ENCODE assay signal across 7 mouse cellular contexts in the genomic region with DNA sequence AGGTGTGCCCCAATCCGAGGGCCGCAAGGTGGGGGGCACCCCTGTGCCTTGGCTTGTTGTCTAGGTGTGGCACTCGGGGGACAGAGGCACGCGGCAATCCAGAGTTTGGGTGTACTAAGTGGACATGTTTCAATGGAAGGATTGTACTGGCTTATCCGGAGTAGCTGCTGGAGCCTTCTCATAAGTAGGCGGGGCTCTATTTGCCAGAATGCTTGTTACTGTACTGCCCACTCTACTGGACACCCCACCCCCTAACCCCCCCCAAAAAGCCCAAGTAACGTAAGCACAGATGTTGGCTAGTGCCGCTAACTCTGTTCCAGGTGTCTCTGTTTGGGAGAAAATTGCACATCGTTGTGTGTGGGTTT. TPM values are rescaled to one million over a fixed set of nuclear protein-coding genes. Genes with fewer than 3 reads are reported as not detected.
DNase-seq lines count a peak whose midpoint lies in the region; ATAC-seq and TF ChIP-seq lines count a peak whose summit lies in the region.

No protein-coding gene starts in this region.

- peak overlapping the region; percentile 6; the same call in 1 of the 2 replicates for H3K27ac ChIP-seq in CH12.LX (ENCODE audit: insufficient read depth, low read depth)
- peak overlapping the region; percentile 93 for H3K27ac ChIP-seq in limb, embryonic 13.5 days
- peak overlapping the region; percentile 62 for H3K27ac ChIP-seq in midbrain, postnatal 0 days (ENCODE audit: low read depth, low read length)

- H3K9ac ChIP-seq in CH12.LX (ENCODE audit: insufficient read depth, low read depth): peak overlapping the region; percentile 43
- H3K9ac ChIP-seq in limb, embryonic 13.5 days: peak overlapping the region; percentile 85
- peak overlapping the region; percentile 79 for H3K9ac ChIP-seq in midbrain, postnatal 0 days (replicated peaks; ENCODE audit: low read length, poor library complexity, severe bottlenecking)

- dilution Hi-C loops in CH12.LX (cut with MboI; ENCODE audit: extremely low pct_ligation_motif_present, extremely low pct_unique_long_range_greater_than_20kb, low sequenced_read_pairs): no loop called here

- no peaks in the 10 kb centered on the region for H3K27me3 ChIP-seq in CH12.LX (replicated peaks)
- no peaks in the 10 kb centered on the region for H3K27me3 ChIP-seq in limb, embryonic 13.5 days
- no peaks in the 10 kb centered on the region for H3K27me3 ChIP-seq in midbrain, postnatal 0 days (ENCODE audit: insufficient read depth, low read length)

- TF ChIP-seq CTCF in CH12.LX (conservative IDR thresholded peaks at IDR 0.05 in 1 of 2, IDR thresholded peaks at IDR 0.05 in 1 of 2; ENCODE audit: low read depth in 2 of 2, low read length in 2 of 2): no peak
- TF ChIP-seq CTCF in midbrain, postnatal 0 days (IDR thresholded peaks at IDR 0.05): 0 out of 2 replicates have a peak, but pooled peaks have one; percentile 8

- H3K4me1 ChIP-seq in CH12.LX (ENCODE audit: control insufficient read depth in 1 of 2, insufficient read depth in 2 of 2): peaks cover 0 to 25% of the 10 kb centered on the region in 2 experiments; a peak in 2 of 4 replicates
- H3K4me1 ChIP-seq in limb, embryonic 13.5 days: peaks cover 19% of the 10 kb centered on the region
- H3K4me1 ChIP-seq in midbrain, postnatal 0 days (ENCODE audit: insufficient read depth, low read length): peaks cover 3% of the 10 kb centered on the region; the same call in 1 of the 2 replicates

- no peaks in the 10 kb centered on the region for H3K9me3 ChIP-seq in CH12.LX (replicated peaks; ENCODE audit: low read length)
- no peaks in the 10 kb centered on the region for H3K9me3 ChIP-seq in limb, embryonic 13.5 days
- no peaks in the 10 kb centered on the region for H3K9me3 ChIP-seq in midbrain, postnatal 0 days (ENCODE audit: low read length)

- 0% methylated on average over 10 of the region's 10 CpGs for WGBS in limb, embryonic 13.5 days
- WGBS in midbrain, postnatal 0 days: 2% methylated on average over 10 of the region's 10 CpGs

- no peak for TF ChIP-seq EP300 in CH12.LX (IDR thresholded peaks at IDR 0.05; ENCODE audit: low read length)

- H3K4me2 ChIP-seq in CH12.LX (ENCODE audit: insufficient read depth, low read depth, poor library complexity, severe bottlenecking): peak overlapping the region; percentile 79
- H3K4me2 ChIP-seq in limb, embryonic 13.5 days (replicated peaks): peak overlapping the region; percentile 73
- peak overlapping the region; percentile 84 for H3K4me2 ChIP-seq in midbrain, postnatal 0 days (ENCODE audit: low read depth, low read length, poor library complexity, severe bottlenecking)

- peak; percentile 22 for ATAC-seq in erythroblast, adult 5-6 weeks (replicated peaks; ENCODE audit: low FRiP score, poor library complexity, severe bottlenecking)
- ATAC-seq in limb, embryonic 13.5 days (ENCODE audit: low FRiP score, low read depth): peak; percentile 84
- ATAC-seq in midbrain, postnatal 0 days (ENCODE audit: low FRiP score): no peak

- no peak for TF ChIP-seq RAD21 in CH12.LX (IDR thresholded peaks at IDR 0.05; ENCODE audit: low read depth, low read length)

- peaks cover 0 to 5% of the 10 kb centered on the region in 2 experiments for H3K36me3 ChIP-seq in CH12.LX (replicated peaks in 1 of 2; ENCODE audit: control insufficient read depth in 1 of 2, insufficient read depth in 1 of 2, low read length in 1 of 2)
- no peaks in the 10 kb centered on the region for H3K36me3 ChIP-seq in limb, embryonic 13.5 days
- no peaks in the 10 kb centered on the region for H3K36me3 ChIP-seq in midbrain, postnatal 0 days (ENCODE audit: insufficient read depth, low read length)

- peak overlapping the region; percentile 61 to 80 (median 77) for H3K4me3 ChIP-seq in CH12.LX (replicated peaks in 1 of 3; ENCODE audit: low read depth in 2 of 3, low read length in 2 of 3, poor library complexity in 1 of 3)
- H3K4me3 ChIP-seq in limb, embryonic 13.5 days: peak overlapping the region; percentile 84
- H3K4me3 ChIP-seq in midbrain, postnatal 0 days (ENCODE audit: low read depth, low read length): peak overlapping the region; percentile 93

- peak; percentile 78 for DNase-seq in 416B (ENCODE audit: low read depth)
- peak; percentile 54 for DNase-seq in CH12.LX (ENCODE audit: extremely low read depth)
- DNase-seq in midbrain, postnatal 0 days (ENCODE audit: low spot score): peak; percentile 41
- no peak for DNase-seq in ovary, postnatal 10 days (ENCODE audit: low spot score)
- no peak for DNase-seq in adrenal gland, postnatal 4 days (ENCODE audit: low spot score in 2 of 2)

- no peaks in the 10 kb centered on the region for H3K79me2 ChIP-seq in CH12.LX (replicated peaks; ENCODE audit: control insufficient read depth, extremely low read depth, insufficient read depth, poor library complexity, severe bottlenecking)

- in situ Hi-C loops in CH12.LX (cut with MboI; ENCODE audit: low pct_ligation_motif_present, low pct_unique_long_range_greater_than_20kb, low sequenced_read_pairs): no loop called here

- no peak for TF ChIP-seq POLR2A in CH12.LX (IDR thresholded peaks at IDR 0.05; ENCODE audit: low read depth, low read length)

TF ChIP-seq in CH12.LX, 34 proteins besides CTCF, POLR2A, EP300 and RAD21:
- no peak for TF ChIP-seq MAX (IDR thresholded peaks at IDR 0.05; ENCODE audit: low read length)
- TF ChIP-seq SIN3A (IDR thresholded peaks at IDR 0.05; ENCODE audit: low read length): peak; percentile 12; the same call in 1 of the 2 replicates
- TF ChIP-seq TCF12 (IDR thresholded peaks at IDR 0.05; ENCODE audit: low read depth, low read length): no peak

RNA-seq across cellular contexts. Expression of a gene that starts 0.6 kb away (rescaled TPM):
- total RNA-seq in CH12.LX (2012; rRNA removed) (13.3 and 15.9 TPM in 2 replicates), CH12.LX (2014; rRNA removed) (11.9 and 13.6 TPM in 2 replicates)
- 11.9 and 17.6 TPM in 2 replicates for polyA plus RNA-seq in CH12.LX (2012; ENCODE audit: insufficient read length, low read depth)
- total RNA-seq in erythroblast, adult 5-6 weeks (2015; ENCODE audit: low replicate concordance): 3.6 and 9.4 TPM in 2 replicates
- total RNA-seq in erythroblast, adult 5-6 weeks (2017; ENCODE audit: low replicate concordance): 6.4 and 12.6 TPM in 2 replicates
- polyA plus RNA-seq in limb, embryonic 13.5 days (2015; fragmentation: Nextera tagmentation; extraction: Ambion mirVana): 11.7 and 14.3 TPM in 2 replicates
- 35.2 and 37.2 TPM in 2 replicates for total RNA-seq in midbrain, postnatal 0 days (2014; rRNA removed)
- polyA plus RNA-seq in midbrain, postnatal 0 days (2015; fragmentation: Nextera tagmentation; extraction: Ambion mirVana): 25.4 and 26.0 TPM in 2 replicates
- total RNA-seq in adrenal gland, postnatal 4 days (2021): 10 to 100 TPM; 24.5 to 26.1 TPM

Comparison
In these comparisons a context has a peak if more than half of its experiments do, and no peak if none do; other contexts are left out.
1. DNase-seq: peak in 416B (single experiment), CH12.LX (single experiment) and midbrain, postnatal 0 days (single experiment); none in ovary, postnatal 10 days (single experiment) and adrenal gland, postnatal 4 days (0 of 2).
2. H3K27ac ChIP-seq: peak in every context shown above with its lines; median percentile 93 in limb, embryonic 13.5 days; 62 in midbrain, postnatal 0 days; 6 in CH12.LX.
3. Peak in every context shown above with its lines, with median percentiles within 50 percentile points of each other: H3K4me2 ChIP-seq, H3K4me3 ChIP-seq and H3K9ac ChIP-seq.